Mouse (Mus musculus) ES-CJ7 (cell line): ENCODE measurements around the gene Frmd5.
A peak's percentile ranks its signal among the peaks of the same experiment; 100 is the strongest.
"Not testable (repeated sequence)": the region's sequence is repeated elsewhere in the genome, so short reads cannot be mapped to it uniquely, and the experiment has no call there.

Experiments used
- DNase-seq: peaks from one replicate; pipeline ENCODE4 v3.0.0; 2011; ENCODE audit warnings: low read depth, low spot score

Gene Frmd5

DNA sequence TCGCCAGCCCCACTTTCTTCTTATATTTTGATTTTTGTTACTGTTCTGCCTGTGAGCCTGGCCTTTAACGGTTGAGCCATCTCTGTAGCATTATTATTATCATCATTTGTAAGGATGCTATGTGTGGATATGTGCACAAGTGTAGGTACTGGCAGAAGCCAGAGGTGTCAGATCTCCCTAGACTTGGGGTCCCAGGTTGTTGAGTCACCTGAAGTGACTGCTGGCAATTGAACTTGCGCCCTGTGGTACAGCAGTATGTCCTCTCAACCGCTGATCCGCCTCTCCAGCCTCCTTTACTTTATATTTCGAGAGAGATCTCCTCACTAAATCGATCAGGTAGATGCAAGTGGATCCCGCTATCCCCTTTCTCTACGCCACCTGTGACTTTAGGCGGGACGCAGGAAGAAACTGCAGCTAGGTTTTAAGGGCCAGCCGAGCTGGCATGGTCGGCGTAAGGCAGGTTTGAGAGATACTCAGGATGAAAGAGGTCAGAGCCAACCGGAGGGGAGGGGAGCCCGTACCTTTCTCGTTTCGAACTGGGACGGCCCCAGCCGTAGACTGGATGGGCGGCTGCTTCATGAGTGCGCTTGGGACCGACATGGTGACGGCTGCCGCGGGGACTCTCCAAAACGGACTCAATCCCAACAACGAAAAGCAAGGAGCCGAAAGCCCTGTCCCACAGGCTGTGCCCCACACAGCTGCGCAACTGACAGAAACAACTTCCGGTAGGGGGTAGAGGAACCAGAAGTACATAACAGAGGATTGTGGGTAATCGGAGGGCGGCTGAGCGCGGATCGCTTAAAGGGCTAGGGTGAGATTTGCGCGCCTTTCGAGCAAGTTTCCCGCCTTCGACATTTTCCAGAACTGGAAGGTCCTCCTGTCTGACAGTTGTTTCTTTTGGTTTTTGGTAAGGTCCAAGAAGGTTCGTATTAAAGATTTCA, 300.7 kb downstream of the Frmd5 start, which contains the start of the genes Mfap1a and Wdr76:
TSS of gene Mfap1a (minus strand) at position 724 of the 941 bp plus-strand sequence.
TSS of gene Wdr76 (plus strand) at position 782 of the 941 bp plus-strand sequence.
- DNase-seq = peak; percentile 95

GRCm38 (mm10) chr2:121501550-121501949, 305.3 kb downstream of the Frmd5 start:
- not testable (repeated sequence) for DNase-seq
